Mouse (Mus musculus) Patski (cell line): ENCODE data around the gene Ank3. TPM values are rescaled to one million over a fixed set of nuclear protein-coding genes. Genes with fewer than 3 reads are reported as not detected.

Experiments used
- ATAC-seq: fragments of 100-300 bp; one replicate; pipeline ENCODE4 v1.8.0; 2021
- CTCF ChIA-PET: fragments of 350-600 bp; sonication (Branson Sonifier 250); formaldehyde crosslinking; loops from one replicate; lab custom pipeline; 2022; ENCODE audit warnings: inconsistent platforms; lab: Charles Lee
- POLR2A ChIA-PET: fragments of 350-600 bp; sonication (Branson Sonifier 250); formaldehyde crosslinking; loops from one replicate; lab custom pipeline; 2022; ENCODE audit warnings: antibody characterized with exemption, inconsistent platforms; lab: Charles Lee
- DNase-seq: peaks from one replicate; pipeline ENCODE4 v3.0.0-alpha.2; 2011; ENCODE audit warnings: low read depth, low spot score
- H3K27me3 ChIP-seq: fragments of 371-371 bp; one replicate; pipeline ENCODE4 v1.5.1; 2021
- CTCF ChIP-seq: fragments of 100-300 bp; IDR thresholded peaks from one replicate; pipeline ENCODE4 v1.5.1; 2021
- in situ Hi-C: fragments of 300-500 bp; cut with MboI; formaldehyde crosslinking; loops from 3 replicates; pipeline ENCODE4 v1.11.1; 2018; ENCODE audit warnings: low pct_unique_long_range_greater_than_20kb, mixed read lengths
- polyA plus RNA-seq: library from polyadenylated mRNA; unstranded; gene quantifications from one replicate; pipeline ENCODE4 v1.2.3, GENCODE M21; 2021

The Ank3 gene
- polyA plus RNA-seq, 1 experiment from 2014 or later, result 83.2 TPM

DNA sequence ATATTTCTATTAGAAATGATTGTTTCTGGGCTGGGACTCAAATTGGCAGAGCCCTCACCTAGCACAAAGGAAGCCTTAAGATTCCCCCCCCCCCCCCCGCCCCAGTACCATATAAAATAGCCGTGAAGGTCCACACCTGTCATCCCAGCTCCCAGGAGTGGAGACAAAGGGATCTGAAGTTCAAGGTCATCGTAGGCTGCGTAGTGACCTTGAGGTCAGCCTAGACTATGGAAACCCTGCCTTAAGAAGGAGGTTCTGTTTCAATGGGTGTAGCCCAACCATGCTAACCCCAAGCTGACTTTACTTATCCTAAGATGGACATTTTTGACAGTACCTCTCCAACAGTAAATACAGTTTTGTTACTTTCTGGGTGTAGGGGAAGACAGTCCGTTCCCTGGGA lies 170.4 kb downstream of the Ank3 start:
- TF ChIP-seq CTCF, result no peak
- in situ Hi-C loops, result no loop called here
- DNase-seq, result no peak
- no peaks in the 10 kb centered on the region for H3K27me3 ChIP-seq
- CTCF ChIA-PET, result interaction anchor here (0.8 kb wide), 1 partner anchor 11 kb away, joined by 4 read pairs; no protein-coding TSS in a partner anchor
- POLR2A ChIA-PET, result no interaction called here
- no peak for ATAC-seq

GRCm38 (mm10) chr10:69569740-69570139 lies 171.2 kb downstream of the Ank3 start:
- no peak for DNase-seq
- H3K27me3 ChIP-seq, result no peaks in the 10 kb centered on the region
- ChIA-PET POLR2A (no interaction called here), CTCF (no interaction called here)
- no peak for TF ChIP-seq CTCF
- no peak for ATAC-seq
- in situ Hi-C loops, result no loop called here

DNA sequence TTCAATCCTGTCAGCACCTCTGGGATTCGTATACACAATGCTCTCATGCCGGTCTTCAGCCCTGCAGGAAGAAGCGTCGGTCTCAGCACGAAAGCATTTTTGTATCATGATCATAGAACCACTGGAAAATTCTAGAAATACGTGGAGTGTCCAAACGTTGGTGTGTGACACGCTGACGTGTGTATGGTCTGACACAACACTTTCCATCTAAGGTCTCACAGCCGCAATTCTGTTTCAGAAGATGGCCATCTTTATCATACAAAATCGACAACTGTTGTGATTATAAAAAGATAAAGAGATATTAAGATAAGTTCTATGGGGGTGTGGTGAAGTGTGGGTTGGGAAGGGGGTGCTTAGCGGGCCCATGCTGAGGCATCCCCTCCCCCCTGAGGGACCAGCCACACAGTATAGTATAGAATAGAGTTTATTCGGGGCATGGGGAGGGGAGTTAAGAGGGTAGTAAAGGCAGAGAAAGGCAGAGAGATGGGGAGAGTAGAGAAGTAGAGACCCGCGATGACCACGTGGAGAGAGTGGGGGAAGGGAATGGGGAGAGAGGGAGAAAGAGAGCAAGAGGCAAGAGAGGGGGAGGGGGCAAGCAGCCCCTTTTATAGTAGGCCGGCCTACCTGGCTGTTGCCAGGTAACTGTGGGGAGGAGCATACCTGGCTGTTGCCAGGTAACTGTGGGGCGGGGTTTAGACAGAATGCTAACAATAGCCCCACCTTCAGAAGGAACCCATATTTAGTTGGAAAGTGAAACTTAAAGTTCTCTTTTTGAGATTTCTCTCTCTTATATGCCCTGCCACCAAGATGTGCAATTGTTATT lies 172.1 kb downstream of the Ank3 start:
- ChIA-PET POLR2A (no interaction called here), CTCF (no interaction called here)
- no peak for DNase-seq
- in situ Hi-C loops, result no loop called here
- ATAC-seq, result no peak
- no peaks in the 10 kb centered on the region for H3K27me3 ChIP-seq
- TF ChIP-seq CTCF, result no peak

DNA sequence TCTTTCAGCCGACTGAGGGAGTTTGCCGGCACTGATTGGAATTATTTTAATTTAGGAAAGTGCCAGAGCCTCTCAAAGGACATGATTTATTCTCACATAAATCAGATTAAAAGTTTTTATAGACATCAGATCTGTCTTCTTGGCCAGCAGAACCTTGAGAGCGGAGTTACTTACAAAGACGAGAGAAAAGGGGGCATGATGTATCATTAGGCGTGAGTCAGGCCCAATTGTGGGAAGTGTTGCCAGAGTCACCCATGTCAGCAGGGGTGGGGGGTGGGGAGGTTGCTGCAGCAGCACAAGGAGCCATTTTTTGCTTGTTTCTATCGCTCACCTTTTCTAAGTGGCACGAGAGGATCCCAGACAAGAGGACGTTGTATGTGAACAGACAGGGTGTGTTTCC lies 172.8 kb downstream of the Ank3 start:
- no peak for ATAC-seq
- ChIA-PET CTCF (no interaction called here), POLR2A (interaction anchor here (0.7 kb wide), 1 partner anchor 320 kb away, joined by 3 read pairs; no protein-coding TSS in a partner anchor)
- DNase-seq, result no peak
- no peak for TF ChIP-seq CTCF
- in situ Hi-C loops, result no loop called here
- no peaks in the 10 kb centered on the region for H3K27me3 ChIP-seq

- DNase-seq (no peak), ATAC-seq (no peak)
- POLR2A ChIA-PET, result interaction anchor here (0.7 kb wide), 1 partner anchor 320 kb away, joined by 3 read pairs; no protein-coding TSS in a partner anchor
- in situ Hi-C loops, result no loop called here
- TF ChIP-seq CTCF, result no peak
- H3K27me3 ChIP-seq, result no peaks in the 10 kb centered on the region
- CTCF ChIA-PET, result no interaction called here
Measured at GRCm38 (mm10) chr10:69571972-69572371, 173.4 kb downstream of the Ank3 start.

DNA sequence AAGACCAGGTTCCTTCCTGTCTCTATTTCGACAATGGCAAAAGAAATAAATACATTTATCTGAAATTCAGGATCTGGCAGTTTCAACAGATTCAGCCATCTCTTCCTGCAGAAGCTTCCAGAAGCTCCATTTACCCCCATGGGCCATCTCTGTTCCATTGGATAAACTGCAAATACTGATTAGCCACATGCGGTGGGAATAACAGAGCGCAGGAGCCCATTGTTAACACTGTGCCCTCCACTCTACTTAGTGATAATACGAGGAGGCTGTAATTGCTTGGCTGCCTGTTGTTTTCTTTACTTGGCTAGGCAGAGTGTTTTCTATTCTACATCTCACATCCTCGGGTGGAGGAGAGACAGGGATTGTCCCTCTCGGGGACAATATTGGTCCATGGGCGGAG lies 174.5 kb downstream of the Ank3 start:
- ChIA-PET POLR2A (no interaction called here), CTCF (no interaction called here)
- no peak for DNase-seq
- no peak for ATAC-seq
- in situ Hi-C loops, result no loop called here
- H3K27me3 ChIP-seq, result no peaks in the 10 kb centered on the region
- no peak for TF ChIP-seq CTCF

- in situ Hi-C loops, result no loop called here
- H3K27me3 ChIP-seq, result no peaks in the 10 kb centered on the region
- ChIA-PET CTCF (no interaction called here), POLR2A (interaction anchor here (0.6 kb wide), 1 partner anchor 170 kb away, joined by 5 read pairs; no protein-coding TSS in a partner anchor)
- ATAC-seq (no peak), DNase-seq (no peak)
- no peak for TF ChIP-seq CTCF
Measured at GRCm38 (mm10) chr10:69573746-69574145, 175.2 kb downstream of the Ank3 start.

DNA sequence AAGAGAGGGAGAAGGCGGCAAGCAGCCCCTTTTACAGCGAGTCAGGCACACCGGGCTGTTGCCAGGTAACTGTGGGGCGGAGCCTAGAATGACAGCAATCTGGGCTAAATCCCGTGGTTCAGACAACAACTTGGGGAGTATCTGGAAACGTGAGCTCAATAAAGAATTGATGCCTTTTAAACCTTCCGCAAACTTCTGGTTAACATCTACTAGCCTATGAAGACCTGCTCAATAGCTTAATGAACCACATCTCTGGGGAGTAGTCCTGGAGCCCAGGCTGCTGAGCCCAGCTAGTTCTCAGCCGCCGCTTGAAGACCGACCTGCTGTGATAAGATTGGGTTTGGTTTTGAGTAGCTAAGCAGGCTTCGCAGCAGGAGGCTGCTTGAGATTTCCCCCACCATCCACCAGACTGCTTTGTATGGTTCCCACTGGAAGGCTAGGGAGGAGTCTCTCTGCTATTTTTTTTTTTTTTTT lies 175.7 kb downstream of the Ank3 start:
- TF ChIP-seq CTCF, result no peak
- in situ Hi-C loops, result no loop called here
- no peak for ATAC-seq
- DNase-seq, result no peak
- no peaks in the 10 kb centered on the region for H3K27me3 ChIP-seq
- ChIA-PET CTCF (interaction anchor here (0.6 kb wide), 1 partner anchor 18 kb away, joined by 4 read pairs; no protein-coding TSS in a partner anchor), POLR2A (interaction anchor here (0.6 kb wide), 1 partner anchor 171 kb away, joined by 5 read pairs; no protein-coding TSS in a partner anchor)

DNA sequence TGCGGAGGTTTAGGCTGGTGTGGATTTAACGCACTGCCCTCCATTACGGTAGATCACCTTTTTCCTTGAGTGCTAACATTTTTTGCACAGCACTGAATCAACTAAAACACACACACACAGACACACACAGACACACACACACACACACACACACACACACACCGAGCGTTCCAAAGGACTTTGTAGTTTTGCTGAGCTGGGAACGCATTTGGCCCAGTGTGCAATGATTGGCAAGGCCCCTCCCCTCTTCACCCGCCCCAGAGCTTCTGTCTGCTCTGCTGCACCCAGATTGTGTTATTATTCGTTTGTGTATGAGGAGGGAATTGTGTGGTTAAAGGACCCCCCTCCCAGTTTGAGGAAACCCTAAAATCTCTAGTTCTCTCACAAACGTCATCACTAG lies 176.3 kb downstream of the Ank3 start:
- in situ Hi-C loops, result no loop called here
- ATAC-seq (no peak), DNase-seq (no peak)
- POLR2A ChIA-PET, result no interaction called here
- no peak for TF ChIP-seq CTCF
- CTCF ChIA-PET, result interaction anchor here (0.6 kb wide), 1 partner anchor 17 kb away, joined by 4 read pairs; no protein-coding TSS in a partner anchor
- no peaks in the 10 kb centered on the region for H3K27me3 ChIP-seq

DNA sequence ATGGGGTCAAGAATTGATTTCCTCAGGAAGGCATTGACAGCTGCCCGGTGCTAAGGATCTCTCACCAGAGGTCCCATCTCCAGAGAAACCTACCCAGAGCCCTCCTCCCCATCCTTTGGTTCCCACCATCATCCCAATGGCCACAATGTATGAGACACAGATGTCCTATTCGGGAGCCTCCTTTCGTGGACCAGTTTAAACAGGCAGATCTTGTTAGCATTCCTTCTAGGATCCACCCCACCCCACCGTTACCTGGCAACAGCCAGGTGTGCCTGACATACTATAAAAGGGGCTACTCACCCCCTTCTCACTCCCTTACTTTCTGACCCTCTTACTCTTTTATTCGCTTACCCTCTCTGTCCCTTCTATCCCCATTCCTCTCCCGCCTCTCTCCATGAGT lies 176.9 kb downstream of the Ank3 start:
- CTCF ChIA-PET, result no interaction called here
- in situ Hi-C loops, result no loop called here
- ATAC-seq, result no peak
- TF ChIP-seq CTCF, result no peak
- POLR2A ChIA-PET, result no interaction called here
- no peak for DNase-seq
- H3K27me3 ChIP-seq, result no peaks in the 10 kb centered on the region

GRCm38 (mm10) chr10:69576264-69576663 lies 177.7 kb downstream of the Ank3 start:
- ChIA-PET POLR2A (no interaction called here), CTCF (no interaction called here)
- in situ Hi-C loops, result no loop called here
- H3K27me3 ChIP-seq, result no peaks in the 10 kb centered on the region
- TF ChIP-seq CTCF, result no peak
- DNase-seq (no peak), ATAC-seq (no peak)
